Mouse (Mus musculus) liver, embryonic 14.5 days (tissue): ENCODE results near the gene Zfp13.

Source experiments
- CTCF ChIP-seq: IDR thresholded peaks from 2 replicates; pipeline ENCODE4 v1.5.1; 2016; ENCODE audit warnings: antibody characterized with exemption, low read depth, control low read depth
- EP300 ChIP-seq: IDR thresholded peaks from 2 replicates; pipeline ENCODE4 v1.6.1; 2016; ENCODE audit warnings: antibody characterized with exemption, low read depth

DNA sequence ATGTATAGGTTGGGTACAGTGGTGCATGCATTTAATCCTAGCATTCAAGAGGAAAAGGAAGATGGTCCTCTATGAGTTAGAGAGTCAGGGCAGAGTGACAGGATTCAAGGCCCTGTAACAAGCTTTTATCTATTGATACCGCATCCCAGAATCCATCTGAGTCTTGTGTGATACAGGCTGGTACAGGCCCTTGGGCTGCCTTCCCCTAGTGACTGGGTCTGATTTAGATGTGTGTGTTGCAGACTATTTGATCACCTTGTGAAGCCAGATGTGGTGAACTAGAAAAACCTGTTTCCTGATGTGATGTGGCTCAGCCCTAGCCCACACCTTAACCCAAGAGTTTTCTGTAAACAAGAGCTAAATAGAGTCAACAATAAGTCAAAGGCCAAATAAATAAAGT lies 54.5 kb downstream of the Zfp13 start:
- no peak for TF ChIP-seq EP300
- no peak for TF ChIP-seq CTCF
